Mouse (Mus musculus) embryo, embryonic 11 days (tissue): ENCODE measurements at regions not wholly inside any gene's neighbourhood (a gene's known extent, or its start where the extent isn't known, plus 50 kb on each side); places are given as distances from the start of the nearest gene placed in this dataset.

ENCODE experiments used
- DNase-seq: peaks from one replicate; pipeline ENCODE4 v3.0.0-alpha.2; 2015

- peak; percentile 20 for DNase-seq
Measured at GRCm38 (mm10) chr2:124792633-124793036, 275.3 kb upstream of the Slc24a5 start.

DNA sequence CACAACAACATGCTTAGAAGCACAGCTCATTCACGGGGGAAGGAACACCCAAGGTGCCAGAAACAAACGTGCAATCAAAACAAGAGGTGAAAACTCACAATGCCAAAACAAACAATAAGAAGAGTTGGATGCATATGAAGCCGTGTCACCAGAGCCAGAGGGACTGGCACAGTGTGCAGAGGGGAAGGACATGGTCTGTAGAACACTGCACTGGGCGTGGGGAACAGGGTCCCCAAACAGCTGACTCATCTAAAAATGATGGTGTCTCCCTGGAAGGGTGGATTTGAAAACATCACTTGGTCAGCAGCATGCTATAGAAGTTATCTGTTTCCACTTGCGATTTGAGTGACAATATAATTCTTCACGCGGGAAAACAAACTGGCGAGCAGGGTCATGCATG, 256.2 kb upstream of the Slc24a5 start:
- no peak for DNase-seq

GRCm38 (mm10) chr2:124816814-124817213, 251.1 kb upstream of the Slc24a5 start:
- DNase-seq, result no peak

GRCm38 (mm10) chr2:124819846-124820245, 248.1 kb upstream of the Slc24a5 start:
- DNase-seq, result no peak

DNA sequence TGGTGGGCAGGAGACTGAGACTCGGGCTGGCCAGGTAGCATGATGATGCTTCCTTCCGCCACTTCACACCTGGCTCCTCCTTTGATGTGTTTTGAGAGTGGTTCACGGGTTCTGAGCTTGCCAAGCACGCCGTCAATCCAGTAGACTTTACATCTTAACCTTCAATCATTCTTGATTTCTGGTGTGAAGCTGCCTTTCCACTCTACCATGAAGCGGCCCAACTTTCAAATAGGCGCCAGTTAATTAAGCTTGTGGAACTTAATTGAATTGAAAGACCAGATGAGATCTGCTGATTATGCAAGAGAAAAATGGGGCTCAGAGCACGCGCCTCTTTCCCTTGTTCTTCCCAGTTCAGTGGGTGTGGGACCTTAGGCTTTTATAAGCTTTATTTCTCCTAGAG, 247.1 kb upstream of the Slc24a5 start:
- no peak for DNase-seq

DNA sequence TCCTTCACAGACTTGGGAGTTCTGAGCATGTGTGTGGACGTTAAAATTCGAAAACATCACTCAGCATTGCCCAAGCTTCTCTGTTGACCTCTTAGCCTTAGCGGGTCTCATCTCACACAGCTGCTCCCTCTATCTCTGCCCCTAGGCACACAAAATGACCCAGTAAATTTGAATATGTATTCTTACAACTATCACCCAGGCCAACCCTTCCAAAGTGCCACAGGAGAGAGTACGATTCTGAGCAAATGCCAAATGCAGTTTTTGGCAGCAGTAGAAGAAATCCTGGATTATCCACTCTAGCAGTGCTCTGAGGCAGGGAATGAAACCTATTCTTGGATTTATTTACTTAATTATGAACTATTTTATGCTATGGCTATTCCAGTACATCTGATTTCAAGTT, 246.6 kb upstream of the Slc24a5 start:
- DNase-seq, result no peak

DNA sequence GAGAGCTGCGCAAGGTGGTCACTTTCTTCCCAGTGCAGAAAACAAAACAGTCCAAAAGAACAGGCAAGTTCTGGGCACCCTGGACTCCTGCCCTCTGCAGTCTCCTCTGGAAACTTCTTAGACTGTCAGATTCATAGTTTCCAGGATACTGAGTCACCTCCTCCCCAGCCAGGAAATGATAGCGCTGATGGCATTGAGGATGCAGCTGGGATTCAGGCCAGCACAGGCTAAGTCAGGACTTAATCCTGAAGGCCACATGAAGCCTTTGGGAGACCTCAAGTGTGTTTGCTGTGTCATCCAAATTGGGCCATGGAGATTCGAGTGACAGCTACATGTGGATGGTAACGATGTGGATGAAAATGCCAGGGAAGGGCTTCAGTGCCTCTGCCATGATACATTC, 219.1 kb upstream of the Slc24a5 start:
- peak; percentile 2 for DNase-seq

DNA sequence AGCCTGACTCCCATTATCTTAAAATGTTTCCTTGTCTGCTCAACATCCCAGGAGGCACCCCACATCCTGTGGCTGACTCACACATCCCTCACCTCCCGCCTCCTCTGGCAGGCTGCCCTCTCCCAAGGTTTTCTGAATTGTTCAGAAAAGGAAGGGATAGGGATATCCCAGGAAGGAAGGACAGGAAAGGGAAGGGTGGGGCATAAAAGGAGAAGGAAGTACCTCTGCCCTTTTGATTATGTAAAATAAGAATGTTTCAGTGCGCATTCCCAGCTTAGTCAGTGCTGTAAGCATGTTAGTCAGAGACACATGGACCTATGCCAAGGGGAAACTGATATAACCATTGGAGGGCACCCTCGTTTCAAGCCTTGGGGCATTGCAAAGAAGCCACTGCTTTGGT, 209.4 kb upstream of the Slc24a5 start:
- DNase-seq, result peak; percentile 7

GRCm38 (mm10) chr2:124888209-124888608, 179.7 kb upstream of the Slc24a5 start:
- no peak for DNase-seq

GRCm38 (mm10) chr2:124895002-124895401, 172.9 kb upstream of the Slc24a5 start:
- DNase-seq, result no peak

- no peak for DNase-seq
Measured at GRCm38 (mm10) chr2:124903556-124903955, 164.4 kb upstream of the Slc24a5 start.

- no peak for DNase-seq
Measured at GRCm38 (mm10) chr2:124905076-124905475, 162.8 kb upstream of the Slc24a5 start.

GRCm38 (mm10) chr2:124918986-124919761, 148.8 kb upstream of the Slc24a5 start:
- DNase-seq, result no peak

GRCm38 (mm10) chr2:124919762-124920255, 148.1 kb upstream of the Slc24a5 start:
- DNase-seq, result peak; percentile 10

DNA sequence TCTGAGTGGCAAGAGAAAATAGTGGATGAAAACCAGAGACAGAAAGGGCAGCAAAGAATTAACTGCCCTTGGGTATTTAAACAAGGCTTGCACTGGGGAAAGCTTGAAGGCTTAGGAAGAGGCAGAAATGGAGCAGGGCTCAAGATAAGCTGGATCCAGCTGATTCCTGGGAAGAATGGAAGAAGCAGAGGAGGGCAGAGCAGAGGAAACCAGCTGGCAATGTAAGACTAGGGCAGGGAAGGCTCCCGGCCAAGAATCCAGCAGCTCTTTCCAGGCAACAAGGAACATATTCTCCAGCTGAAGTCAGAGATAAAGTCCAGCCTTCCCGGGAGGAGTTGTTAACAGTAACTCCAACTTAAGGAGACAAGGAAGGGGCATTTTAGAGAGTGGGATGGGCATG, 147.7 kb upstream of the Slc24a5 start:
- DNase-seq, result no peak

GRCm38 (mm10) chr2:124927882-124928758, 139.8 kb upstream of the Slc24a5 start:
- DNase-seq, result peak; percentile 73

DNA sequence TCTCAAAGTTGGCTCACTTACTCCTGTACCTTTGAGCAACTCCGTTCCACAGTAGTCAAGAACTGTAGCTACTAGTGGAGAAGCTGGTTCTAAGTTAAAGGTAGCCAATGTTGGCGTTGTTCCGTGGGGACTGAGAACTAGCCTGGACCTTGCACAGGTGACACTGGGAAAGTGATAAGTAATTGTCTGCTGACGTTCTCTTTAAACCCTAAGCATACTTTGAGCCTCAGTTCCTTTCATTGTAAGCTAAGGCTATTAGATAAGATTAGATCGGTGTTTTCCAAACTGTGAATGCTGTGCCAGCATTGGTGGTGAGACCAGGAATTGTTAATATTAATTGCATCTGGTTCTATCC, 139.2 kb upstream of the Slc24a5 start:
- no peak for DNase-seq

GRCm38 (mm10) chr2:124930719-124931118, 137.2 kb upstream of the Slc24a5 start:
- DNase-seq, result no peak

DNA sequence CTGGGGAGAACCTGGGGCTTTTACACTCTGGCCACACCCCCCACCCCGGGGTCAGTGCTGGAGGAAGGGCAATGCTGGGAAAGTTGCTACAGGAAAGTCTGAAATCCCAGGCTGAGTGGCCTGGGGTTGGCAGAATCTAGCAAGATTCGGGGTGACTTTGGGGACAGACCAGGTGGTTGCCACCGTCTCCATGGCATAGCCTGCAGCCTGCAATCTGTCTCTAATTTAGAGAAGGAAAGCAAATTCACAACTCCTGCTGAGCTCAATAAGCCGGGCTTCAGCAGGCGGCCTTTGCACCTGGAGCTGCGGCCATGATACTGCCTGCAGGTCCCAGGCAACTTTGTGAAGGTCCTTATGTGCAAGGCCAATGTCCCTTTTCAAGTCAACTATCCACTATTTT, 135.4 kb upstream of the Slc24a5 start:
- DNase-seq, result no peak

DNA sequence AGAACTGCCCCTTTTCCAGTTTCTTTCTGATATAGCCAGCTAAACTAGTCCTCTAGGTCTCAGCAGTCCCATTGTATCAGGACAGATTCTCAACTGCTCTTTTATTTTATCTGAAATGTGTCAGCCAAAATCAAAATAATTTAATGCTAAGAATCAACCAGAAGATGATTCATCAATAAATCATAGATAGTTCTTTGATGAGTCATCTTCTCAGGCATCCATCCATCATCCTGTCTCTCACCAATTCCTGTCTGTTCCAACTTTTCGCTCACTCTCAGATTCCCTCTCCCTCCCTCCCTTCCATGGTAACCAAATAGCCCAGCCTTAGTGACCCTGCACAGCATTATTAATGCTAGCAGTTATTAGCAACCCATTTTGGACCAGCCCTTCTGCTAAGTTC, 134.0 kb upstream of the Slc24a5 start:
- DNase-seq, result no peak

DNA sequence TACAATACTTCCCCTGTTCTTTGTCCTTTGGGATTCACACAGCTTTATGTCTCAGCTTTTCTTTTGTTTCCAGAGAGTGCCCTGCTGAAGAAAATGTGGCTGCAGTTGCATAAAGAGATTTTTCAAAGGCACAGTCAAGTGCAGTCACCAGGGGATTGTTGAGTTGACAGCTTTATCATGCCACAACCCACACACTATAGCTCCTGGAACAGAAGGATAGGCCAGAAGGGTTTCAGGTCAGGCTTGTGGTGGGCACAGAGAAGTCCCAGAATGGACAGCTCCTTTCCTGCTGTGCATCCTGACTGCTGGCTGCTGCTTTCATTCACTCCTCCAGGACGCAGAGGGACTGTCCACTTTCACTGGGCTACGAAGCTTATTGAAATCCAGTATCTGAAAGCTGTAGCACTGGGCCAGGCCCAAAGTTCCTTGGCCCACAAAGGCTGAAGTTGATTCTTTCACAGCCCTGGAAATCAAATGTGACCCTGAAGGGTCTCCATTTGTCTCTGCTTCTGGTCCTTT, 119.6 kb upstream of the Slc24a5 start:
- DNase-seq, result peak; percentile 27

- no peak for DNase-seq
Measured at GRCm38 (mm10) chr2:124948812-124949211, 119.1 kb upstream of the Slc24a5 start.

DNA sequence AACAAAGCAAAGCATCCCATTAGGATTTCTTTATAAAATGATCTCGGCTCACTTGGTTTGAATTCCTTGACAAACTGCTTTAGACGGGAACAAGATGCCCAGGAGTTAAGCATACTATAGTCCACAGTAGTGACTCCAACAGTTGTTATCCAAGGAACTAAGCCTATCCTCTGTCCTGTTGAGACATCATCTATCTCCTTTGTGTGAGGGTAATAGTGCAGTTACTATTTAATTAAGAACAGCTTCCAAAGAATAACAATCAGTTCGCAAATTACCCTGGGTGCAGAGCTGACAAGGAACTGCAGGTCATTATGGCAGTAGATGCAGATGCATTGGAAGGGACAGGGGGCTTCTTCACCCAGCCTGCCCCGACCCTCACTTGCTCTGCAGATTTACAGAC, 115.7 kb upstream of the Slc24a5 start:
- no peak for DNase-seq

DNA sequence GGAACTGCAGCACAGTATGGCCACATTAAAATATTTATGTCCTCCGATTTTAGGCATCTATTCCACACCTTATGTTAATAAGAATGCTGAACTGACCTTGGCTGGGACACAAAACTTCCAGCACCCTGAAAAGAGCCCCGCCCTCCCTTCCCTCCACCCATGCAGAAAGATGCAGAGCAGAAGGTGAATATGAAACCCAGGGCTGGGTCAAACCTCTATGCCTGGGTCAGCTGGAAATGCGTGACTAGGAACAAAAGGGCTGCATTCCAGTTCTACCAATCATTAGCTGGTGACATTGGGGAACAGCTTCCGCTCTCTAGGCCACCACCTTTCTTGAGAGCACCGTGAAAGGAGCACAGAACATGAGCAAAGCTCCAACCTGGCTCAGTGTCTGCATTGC, 114.9 kb upstream of the Slc24a5 start:
- no peak for DNase-seq
